Mouse (Mus musculus): ENCODE results near the gene Mettl26. TPM values are rescaled to one million over a fixed set of nuclear protein-coding genes. Genes with fewer than 3 reads are reported as not detected.
"Not testable (repeated sequence)": the region's sequence is repeated elsewhere in the genome, so short reads cannot be mapped to it uniquely, and the experiment has no call there.

The Mettl26 gene
- polyA plus RNA-seq, 1 experiment from 2014 or later = 53.5 TPM

DNA sequence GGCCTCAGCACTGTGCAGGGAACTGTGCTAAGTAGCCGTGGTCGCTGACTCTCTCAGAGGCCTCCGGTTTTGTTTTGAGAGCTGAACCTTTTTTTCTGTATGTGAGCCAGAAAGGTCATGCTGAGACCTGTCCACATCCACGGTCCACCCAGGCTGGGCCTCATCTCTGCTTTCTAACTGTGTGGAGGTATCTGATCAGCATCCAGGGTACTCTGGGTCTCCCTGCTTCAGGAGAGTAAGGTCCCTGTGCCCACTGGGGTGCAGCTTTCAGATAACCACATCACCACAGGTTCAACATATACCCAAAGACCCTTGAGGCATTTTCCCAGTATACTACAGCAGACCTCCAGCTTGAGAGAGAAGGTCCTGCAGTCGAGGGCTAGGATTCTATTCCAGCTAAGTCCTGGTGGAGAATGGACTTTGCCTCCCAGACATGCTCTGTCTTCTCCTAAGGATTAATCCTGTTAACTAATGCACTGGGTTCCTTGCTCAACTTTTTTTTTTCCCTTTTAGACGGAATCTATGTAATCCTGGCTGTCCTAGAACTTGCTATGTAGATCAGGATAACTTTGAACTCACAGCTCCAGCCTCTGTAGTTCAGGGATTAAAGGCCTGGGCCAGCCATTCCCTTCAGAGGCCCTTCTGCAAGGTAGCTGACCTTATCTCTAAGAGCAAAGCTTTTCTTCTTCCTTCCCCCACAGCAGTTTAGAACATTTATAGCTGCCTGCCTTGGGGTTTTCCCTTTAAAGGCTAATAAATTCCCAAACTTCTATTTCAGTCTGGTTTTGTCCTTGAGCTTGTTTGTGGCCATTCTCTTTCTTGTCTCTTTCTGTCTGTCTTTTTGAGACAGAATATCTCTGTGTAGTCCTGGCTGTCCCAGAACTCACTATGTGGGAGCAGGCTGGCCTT, 12.9 kb upstream of the Mettl26 start:
- Histone ChIP-seq H3K27me3 (replicated peaks) (no peaks in the 10 kb centered on the region), H3K4me1 (peaks cover 44% of the 10 kb centered on the region), H3K27ac (peak overlapping the region; percentile 74), H3K9ac (peak overlapping the region; percentile 80), H3K9me3 (replicated peaks) (no peaks in the 10 kb centered on the region), H3K4me3 (peak overlapping the region; percentile 69), H3K36me3 (peaks cover 36% of the 10 kb centered on the region), H3K4me2 (peak overlapping the region; percentile 91)
- 12% methylated on average over 6 of the region's 6 CpGs for WGBS (ENCODE audit: insufficient replicate concordance)
- ATAC-seq = peak; percentile 23; the same call in 1 of the 2 replicates

DNA sequence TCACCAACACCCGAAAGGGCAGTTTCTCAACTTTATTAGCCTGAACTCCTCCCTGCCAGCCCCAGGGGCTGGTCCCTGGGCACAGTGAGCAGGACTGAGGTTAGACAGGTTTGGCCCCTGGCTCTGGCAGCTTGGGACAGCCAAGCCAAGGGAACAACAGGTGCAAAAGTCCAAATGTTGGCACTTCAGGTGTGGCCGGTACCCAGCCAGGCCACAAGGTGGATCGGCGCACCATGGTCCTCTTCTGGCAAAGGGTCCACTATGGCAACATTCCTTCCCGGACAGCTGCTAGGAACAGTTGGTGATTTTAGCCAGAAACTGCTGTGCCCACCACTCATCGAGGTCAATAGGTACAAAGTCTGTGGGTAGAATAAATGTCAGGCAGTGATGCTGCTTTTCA, 11.2 kb upstream of the Mettl26 start:
- Histone ChIP-seq H3K36me3 (peaks cover 35% of the 10 kb centered on the region), H3K27me3 (replicated peaks) (no peaks in the 10 kb centered on the region), H3K27ac (no peak overlapping the region), H3K9ac (no peak overlapping the region), H3K4me1 (peaks cover 61% of the 10 kb centered on the region), H3K4me2 (no peak overlapping the region), H3K9me3 (replicated peaks) (no peaks in the 10 kb centered on the region), H3K4me3 (no peak overlapping the region)
- 84% methylated on average over 6 of the region's 6 CpGs for WGBS (ENCODE audit: insufficient replicate concordance)
- no peak for ATAC-seq

DNA sequence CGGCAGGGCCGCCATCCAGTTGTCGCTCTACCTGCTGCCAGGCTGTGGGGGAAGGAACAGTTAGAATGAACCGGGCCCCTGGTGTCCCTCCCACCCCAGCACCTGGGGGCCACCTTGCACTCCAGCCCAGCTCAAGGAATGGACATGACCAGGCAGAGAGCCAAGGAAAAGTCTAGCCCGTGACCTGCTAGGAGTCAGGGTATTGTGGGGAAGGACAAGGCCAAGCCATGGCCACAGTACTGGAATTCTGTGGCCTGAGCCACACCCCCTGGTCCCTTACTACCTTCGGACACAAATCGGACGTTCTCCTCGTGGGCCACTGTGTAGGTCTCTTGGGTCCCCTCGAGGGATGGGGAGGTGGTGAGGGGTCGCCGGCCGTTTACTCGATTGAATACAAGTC, 10.6 kb upstream of the Mettl26 start:
- Histone ChIP-seq H3K4me1 (peaks cover 67% of the 10 kb centered on the region), H3K4me2 (no peak overlapping the region)

DNA sequence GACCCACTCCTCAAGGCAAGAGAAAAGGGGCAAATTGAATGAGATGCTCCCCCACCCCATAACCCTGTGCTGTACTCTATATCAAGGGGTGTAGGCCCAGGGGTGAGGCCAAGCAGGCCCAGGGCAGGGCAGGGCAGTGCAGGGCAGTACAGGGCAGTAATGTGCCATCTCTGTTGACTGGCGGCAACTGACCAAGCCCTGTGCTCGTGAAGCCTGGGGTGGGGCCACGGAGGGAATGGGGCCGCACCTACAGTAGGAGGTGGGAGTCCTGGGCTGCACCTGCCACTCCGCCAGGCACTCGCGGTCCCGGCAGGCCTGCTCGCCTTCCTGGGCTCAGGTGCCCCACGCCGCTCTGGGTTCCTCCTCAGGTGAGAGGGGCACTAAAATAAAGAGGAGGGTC, 9.6 kb upstream of the Mettl26 start:
- Histone ChIP-seq H3K4me3 (no peak overlapping the region), H3K9ac (no peak overlapping the region), H3K27me3 (replicated peaks) (no peaks in the 10 kb centered on the region), H3K27ac (no peak overlapping the region), H3K4me2 (no peak overlapping the region), H3K36me3 (peaks cover 35% of the 10 kb centered on the region), H3K9me3 (replicated peaks) (no peaks in the 10 kb centered on the region), H3K4me1 (peaks cover 60% of the 10 kb centered on the region)
- 84% methylated on average over 11 of the region's 11 CpGs for WGBS (ENCODE audit: insufficient replicate concordance)
- ATAC-seq = no peak

More for the DNA sequence above, 10.6 kb upstream of the Mettl26 start:
- Histone ChIP-seq H3K4me3 (no peak overlapping the region), H3K27me3 (replicated peaks) (no peaks in the 10 kb centered on the region), H3K36me3 (peaks cover 35% of the 10 kb centered on the region), H3K9ac (no peak overlapping the region), H3K27ac (no peak overlapping the region), H3K9me3 (replicated peaks) (no peaks in the 10 kb centered on the region)
- 85% methylated on average over 14 of the region's 14 CpGs for WGBS (ENCODE audit: insufficient replicate concordance)
- ATAC-seq = no peak

DNA sequence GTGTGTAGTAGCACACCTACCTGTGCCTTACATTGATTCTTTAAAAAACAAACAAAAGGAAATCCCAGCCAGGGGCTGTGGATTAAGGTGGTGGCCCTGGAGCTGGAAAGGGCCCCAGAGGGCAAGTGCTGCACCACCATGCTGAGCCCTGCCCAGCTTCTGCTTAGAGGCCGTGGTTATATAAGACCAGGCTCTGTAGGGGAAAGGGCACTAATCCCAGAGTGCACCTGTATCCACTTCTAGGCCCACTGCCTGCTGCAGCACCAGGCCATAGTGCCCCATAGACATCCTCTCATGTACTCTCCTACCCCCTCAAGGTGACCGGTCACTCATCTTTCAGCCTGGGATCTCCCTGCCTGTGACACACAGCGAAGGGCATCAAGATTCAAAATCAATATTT, 8.7 kb upstream of the Mettl26 start:
- Histone ChIP-seq H3K9ac (peak overlapping the region; percentile 7; the same call in 1 of the 2 replicates), H3K4me2 (peak overlapping the region; percentile 92; the same call in 1 of the 2 replicates), H3K27ac (no peak overlapping the region), H3K4me1 (peaks cover 52% of the 10 kb centered on the region), H3K9me3 (replicated peaks) (no peaks in the 10 kb centered on the region), H3K27me3 (replicated peaks) (no peaks in the 10 kb centered on the region), H3K36me3 (peaks cover 35% of the 10 kb centered on the region), H3K4me3 (no peak overlapping the region)
- 81% methylated on average over 3 of the region's 3 CpGs for whole genome bisulfite sequencing (ENCODE audit: insufficient replicate concordance)
- no peak for ATAC-seq

DNA sequence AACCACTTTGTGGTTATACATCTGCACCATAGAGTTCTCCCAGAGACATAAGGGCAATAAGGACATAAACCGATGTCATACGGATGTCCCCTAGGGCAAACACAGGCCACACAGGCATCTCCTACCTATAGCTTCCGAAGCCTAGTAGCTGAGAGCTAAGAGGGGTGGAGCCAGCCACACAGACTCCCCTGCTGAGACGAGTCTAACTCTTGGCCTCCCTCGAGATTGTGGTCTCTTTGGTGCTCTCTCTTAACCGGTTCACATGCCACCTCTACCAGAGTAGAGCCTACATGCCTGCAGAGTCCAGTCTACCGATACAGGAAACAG, 7.4 kb upstream of the Mettl26 start:
- ATAC-seq = peak; percentile 57
- Histone ChIP-seq H3K36me3 (peaks cover 35% of the 10 kb centered on the region), H3K27me3 (replicated peaks) (no peaks in the 10 kb centered on the region), H3K4me2 (peak overlapping the region; percentile 92), H3K4me3 (peak overlapping the region; percentile 71), H3K9ac (peak overlapping the region; percentile 76), H3K27ac (peak overlapping the region; percentile 74), H3K4me1 (peaks cover 42% of the 10 kb centered on the region), H3K9me3 (replicated peaks) (no peaks in the 10 kb centered on the region)
- 2% methylated on average over 7 of the region's 7 CpGs for WGBS (ENCODE audit: insufficient replicate concordance)

DNA sequence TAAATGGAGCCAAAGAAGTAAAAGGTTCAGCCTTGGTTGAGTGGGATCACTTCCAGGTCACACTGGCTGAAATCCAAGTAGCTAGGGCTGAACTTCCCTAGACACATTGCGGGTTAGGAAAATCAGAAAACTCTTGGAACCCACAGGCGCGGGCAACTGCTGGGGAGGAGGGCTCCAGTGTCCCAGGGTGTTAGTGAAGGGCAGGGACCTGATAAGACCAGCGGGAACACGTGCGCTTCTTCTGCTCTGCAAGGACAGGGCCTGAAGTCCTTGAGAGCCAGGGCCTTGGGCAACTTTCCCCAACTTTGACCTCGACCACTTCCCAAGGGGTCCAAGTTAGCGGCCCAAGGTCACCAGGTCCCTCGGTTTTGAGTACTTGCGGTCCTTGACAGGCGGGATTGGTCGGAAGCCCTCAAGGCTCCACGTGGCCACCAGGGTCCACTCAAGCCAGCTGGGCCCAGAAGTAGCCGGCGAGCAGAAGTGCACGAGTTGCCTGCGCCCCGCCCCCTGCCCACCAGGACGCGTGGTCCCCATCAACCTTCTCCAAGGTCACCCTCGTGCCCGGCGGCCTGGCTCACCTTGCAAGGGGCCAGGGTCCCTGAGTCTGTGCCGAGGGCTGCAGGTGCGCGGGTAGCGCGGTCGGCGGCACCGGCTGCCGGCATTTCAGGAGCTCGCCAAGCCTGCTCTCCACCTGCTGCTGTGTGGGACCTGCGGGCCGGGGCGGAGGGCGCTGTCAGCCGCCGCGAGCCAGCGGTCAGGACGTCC, 6.9 kb upstream of the Mettl26 start:
- ATAC-seq = peak; percentile 59
- no peaks in the 10 kb centered on the region for H3K9me3 ChIP-seq (replicated peaks)
- WGBS (ENCODE audit: insufficient replicate concordance) = 1% methylated on average over 42 of the region's 42 CpGs
- no peaks in the 10 kb centered on the region for H3K27me3 ChIP-seq (replicated peaks)
- H3K4me3 ChIP-seq = peak overlapping the region; percentile 71
- H3K27ac ChIP-seq = peak overlapping the region; percentile 74
- peak overlapping the region; percentile 92 for H3K4me2 ChIP-seq
- peaks cover 33% of the 10 kb centered on the region for H3K36me3 ChIP-seq
- peaks cover 40% of the 10 kb centered on the region for H3K4me1 ChIP-seq
- H3K9ac ChIP-seq = peak overlapping the region; percentile 76

DNA sequence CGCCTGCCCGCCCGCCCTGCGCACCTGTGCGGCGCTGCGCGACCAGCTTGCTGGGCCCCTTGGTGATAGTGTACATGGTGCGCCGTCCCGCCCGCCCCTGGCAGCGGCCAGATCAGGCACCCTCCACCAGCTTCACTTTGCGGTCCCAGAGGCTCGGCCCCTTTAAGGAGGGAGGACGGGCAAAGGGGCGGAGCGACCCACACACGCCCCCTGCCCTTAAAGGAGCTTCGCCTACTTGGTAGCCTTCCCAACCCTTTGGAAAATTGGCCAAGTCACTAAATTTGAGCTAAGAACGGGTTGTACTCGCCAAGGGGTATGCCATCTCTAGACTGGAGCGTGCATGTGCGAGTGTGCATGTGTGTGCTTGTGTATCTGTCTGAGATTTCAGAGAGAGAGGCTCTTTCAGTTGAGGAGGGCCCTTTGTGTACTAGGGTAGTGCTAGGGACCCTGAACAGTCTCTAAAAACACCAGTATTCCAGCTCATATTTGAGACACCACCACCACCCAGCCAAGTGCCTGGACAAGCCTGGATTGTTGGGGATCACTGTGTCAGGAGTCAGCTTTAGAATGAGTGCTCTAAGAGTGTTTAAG, 6.2 kb upstream of the Mettl26 start, which contains the start of gene Mcrip2:
Mcrip2 (minus strand) TSS at position 164 of the 591 bp plus-strand sequence.
- peak; percentile 72 for ATAC-seq
- H3K9ac ChIP-seq = peak within 1 kb of the TSS; percentile 76
- peak within 1 kb of the TSS; percentile 74 for H3K27ac ChIP-seq
- WGBS (ENCODE audit: insufficient replicate concordance) = 0% methylated on average over 24 of the region's 24 CpGs
- peaks cover 29% of the 10 kb centered on the region for H3K36me3 ChIP-seq
- peak within 1 kb of the TSS; percentile 71 for H3K4me3 ChIP-seq
- peaks cover 40% of the 10 kb centered on the region for H3K4me1 ChIP-seq
- peak within 1 kb of the TSS; percentile 92 for H3K4me2 ChIP-seq
- no peaks in the 10 kb centered on the region for H3K27me3 ChIP-seq (replicated peaks)
- H3K9me3 ChIP-seq (replicated peaks) = no peaks in the 10 kb centered on the region

DNA sequence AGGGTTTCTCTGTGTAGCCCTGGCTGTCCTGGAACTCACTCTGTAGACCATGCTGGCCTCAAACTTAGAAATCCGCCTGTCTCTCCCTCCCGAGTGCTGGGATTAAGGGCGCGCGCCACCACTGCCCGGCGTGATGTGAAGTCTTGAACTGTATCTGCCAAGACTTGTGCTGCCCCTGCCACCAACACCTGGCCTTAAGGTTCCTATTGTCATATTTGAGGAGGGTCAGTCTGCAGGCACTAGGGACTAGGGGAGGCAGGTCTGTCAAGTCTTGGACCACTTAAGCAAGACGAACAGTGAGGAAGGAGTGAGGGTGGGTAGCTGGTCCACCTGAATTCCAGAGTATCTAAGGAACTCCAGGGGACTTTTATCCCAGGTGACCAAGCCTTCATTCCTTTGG, 5.4 kb upstream of the Mettl26 start:
- H3K9ac ChIP-seq = no peak overlapping the region
- no peaks in the 10 kb centered on the region for H3K27me3 ChIP-seq (replicated peaks)
- peaks cover 21% of the 10 kb centered on the region for H3K36me3 ChIP-seq
- no peak overlapping the region for H3K4me3 ChIP-seq
- ATAC-seq = no peak
- H3K27ac ChIP-seq = no peak overlapping the region
- H3K4me1 ChIP-seq = peaks cover 48% of the 10 kb centered on the region
- WGBS (ENCODE audit: insufficient replicate concordance) = 81% methylated on average over 8 of the region's 8 CpGs
- H3K9me3 ChIP-seq (replicated peaks) = no peaks in the 10 kb centered on the region
- H3K4me2 ChIP-seq = no peak overlapping the region

DNA sequence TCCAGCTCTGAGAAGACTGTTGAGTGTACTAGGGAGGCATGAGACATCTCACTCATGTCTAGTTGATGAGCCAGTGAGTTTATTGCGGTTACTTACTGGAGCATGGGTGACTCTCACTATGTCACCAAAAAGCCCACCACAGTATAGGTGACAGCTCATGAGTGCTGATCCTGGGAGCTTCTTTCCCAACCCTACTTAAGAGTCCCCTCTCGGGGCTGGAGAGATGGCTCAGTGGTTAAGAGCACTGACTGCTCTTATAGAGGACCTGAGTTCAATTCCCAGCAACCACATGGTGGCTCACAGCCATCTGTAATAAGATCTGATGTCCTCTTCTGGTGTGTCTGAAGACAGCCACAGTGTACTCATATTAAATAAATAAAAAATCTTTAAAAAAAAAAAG, 4.9 kb upstream of the Mettl26 start:
- no peak for ATAC-seq
- 70% methylated on average over 2 of the region's 2 CpGs for WGBS (ENCODE audit: insufficient replicate concordance)

DNA sequence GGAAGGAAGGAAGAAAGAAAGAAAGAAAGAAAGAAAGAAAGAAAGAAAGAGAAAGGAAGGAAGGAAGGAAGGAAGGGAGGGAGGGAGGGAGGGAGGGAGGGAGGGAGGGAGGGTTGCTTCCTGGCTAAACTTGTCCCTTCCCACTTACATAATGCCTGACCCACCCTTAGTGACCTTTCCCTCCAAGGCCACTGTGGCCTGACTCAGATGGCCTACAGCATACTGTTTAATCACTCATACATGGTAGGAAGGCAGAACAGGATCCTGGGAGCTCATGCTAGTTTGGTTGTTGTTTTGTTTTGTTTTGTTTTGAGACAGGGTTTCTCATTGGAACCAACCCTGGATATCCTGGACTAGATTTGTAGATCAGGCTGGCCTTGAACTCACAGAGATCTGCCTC, 3.3 kb upstream of the Mettl26 start:
- not testable (repeated sequence) for H3K9ac ChIP-seq; ATAC-seq; H3K27me3 ChIP-seq (replicated peaks)

More for the DNA sequence above, 4.9 kb upstream of the Mettl26 start:
- H3K9ac ChIP-seq = no peak overlapping the region
- peaks cover 16% of the 10 kb centered on the region for H3K36me3 ChIP-seq
- no peaks in the 10 kb centered on the region for H3K9me3 ChIP-seq (replicated peaks)
- no peak overlapping the region for H3K4me2 ChIP-seq
- no peak overlapping the region for H3K27ac ChIP-seq
- peaks cover 49% of the 10 kb centered on the region for H3K4me1 ChIP-seq
- no peaks in the 10 kb centered on the region for H3K27me3 ChIP-seq (replicated peaks)
- no peak overlapping the region for H3K4me3 ChIP-seq

DNA sequence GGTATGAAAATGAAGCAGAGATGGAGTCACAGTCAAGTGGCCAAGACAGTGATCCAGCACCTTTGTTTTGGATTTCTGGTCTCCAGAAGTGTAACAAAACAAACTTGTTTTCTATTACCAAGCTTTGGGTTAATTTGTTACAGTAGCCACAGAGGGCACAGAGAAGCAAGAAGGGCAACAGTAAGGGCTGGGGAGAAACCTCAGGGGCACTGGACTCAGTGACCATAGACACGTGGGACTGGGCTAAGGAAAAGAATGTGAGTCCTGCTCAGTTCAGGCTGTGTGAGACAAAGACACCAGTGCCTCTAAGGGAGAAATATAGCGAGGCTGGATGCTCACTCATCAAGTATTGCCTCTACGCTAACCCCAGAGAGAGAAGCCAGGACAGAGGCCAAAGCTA, 2.2 kb upstream of the Mettl26 start:
- no peaks in the 10 kb centered on the region for H3K9me3 ChIP-seq (replicated peaks)
- no peak overlapping the region for H3K4me2 ChIP-seq
- no peaks in the 10 kb centered on the region for H3K27me3 ChIP-seq (replicated peaks)
- no peak overlapping the region for H3K9ac ChIP-seq
- 75% methylated on average over 3 of the region's 3 CpGs for WGBS (ENCODE audit: insufficient replicate concordance)
- no peak overlapping the region for H3K27ac ChIP-seq
- H3K36me3 ChIP-seq = peaks cover 1% of the 10 kb centered on the region
- no peak overlapping the region for H3K4me3 ChIP-seq
- no peak for ATAC-seq
- H3K4me1 ChIP-seq = peaks cover 45% of the 10 kb centered on the region

More for the DNA sequence above, 3.3 kb upstream of the Mettl26 start:
- not testable (repeated sequence) for H3K9me3 ChIP-seq (replicated peaks); H3K36me3 ChIP-seq; H3K4me3 ChIP-seq; H3K27ac ChIP-seq; H3K4me2 ChIP-seq
- H3K4me1 ChIP-seq = peaks cover 45% of the 10 kb centered on the region

Measured in liver, embryonic 12.5 days (tissue).